Mouse (Mus musculus) megakaryocyte progenitor cell, adult 5-6 weeks (primary cell): ENCODE measurements around the gene Bicra. TPM values are rescaled to one million over a fixed set of nuclear protein-coding genes. Genes with fewer than 3 reads are reported as not detected.
A peak's percentile ranks its signal among the peaks of the same experiment; 100 is the strongest.

Experiments used
- ATAC-seq: replicated peaks from 2 replicates; pipeline ENCODE4 v1.8.0; 2016; ENCODE audit warnings: mild to moderate bottlenecking, moderate TSS enrichment, inconsistent platforms; ENCODE audit not compliant: poor library complexity
- total RNA-seq, 2 experiments: library from RNA; stranded (forward) in 1 of 2; stranded (reverse) in 1 of 2; fragments of 157-497, 149-512 nt in 1 of 2; fragments of 200-1000 nt in 1 of 2; gene quantifications; 2 replicates each; pipeline versions ENCODE4 v1.2.3 to v1.2.4; 2015 to 2017

The Bicra gene
- total RNA-seq, 2 experiments from 2014 or later = 3.4 to 14.9 TPM

DNA sequence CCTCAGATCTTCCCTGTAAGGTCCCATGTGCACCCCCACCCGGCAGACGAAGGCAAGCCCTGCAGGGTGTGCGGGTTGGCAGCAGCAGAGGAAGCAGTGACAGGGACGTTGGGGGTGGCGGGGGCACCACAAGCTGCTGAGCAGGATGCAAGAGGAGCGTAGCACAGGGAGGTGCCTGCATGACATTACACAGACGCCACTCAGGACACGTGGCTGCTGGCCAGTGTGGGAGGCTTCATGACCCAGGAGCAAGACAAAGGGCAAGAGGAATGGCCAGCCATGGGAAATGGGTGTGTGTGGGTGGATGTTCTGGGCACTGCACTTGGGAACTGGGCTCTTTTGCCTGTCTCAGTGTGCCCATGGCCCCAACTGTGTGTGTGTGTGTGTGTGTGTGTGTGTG lies 67.5 kb downstream of the Bicra start:
- ATAC-seq = no peak

DNA sequence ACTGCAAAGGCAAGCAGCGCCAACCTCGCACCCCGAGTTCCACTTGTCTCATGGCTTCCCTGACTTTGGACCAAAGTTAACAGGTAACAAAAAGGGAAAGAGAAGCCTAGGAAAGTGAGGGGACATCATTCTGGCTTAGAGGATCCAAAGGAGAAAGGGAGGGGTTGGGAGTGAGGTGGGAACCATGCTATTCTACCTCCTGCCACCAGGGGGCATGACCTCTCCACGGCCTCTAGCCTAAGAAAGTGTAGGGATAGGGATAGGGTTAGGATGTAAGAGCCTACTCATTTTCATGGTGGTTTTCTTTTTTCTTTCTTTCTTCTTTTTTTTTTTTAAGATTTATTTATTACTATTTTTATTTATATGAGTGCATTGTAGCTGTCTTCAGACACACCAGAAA lies 71.8 kb downstream of the Bicra start:
- peak; percentile 82 for ATAC-seq

DNA sequence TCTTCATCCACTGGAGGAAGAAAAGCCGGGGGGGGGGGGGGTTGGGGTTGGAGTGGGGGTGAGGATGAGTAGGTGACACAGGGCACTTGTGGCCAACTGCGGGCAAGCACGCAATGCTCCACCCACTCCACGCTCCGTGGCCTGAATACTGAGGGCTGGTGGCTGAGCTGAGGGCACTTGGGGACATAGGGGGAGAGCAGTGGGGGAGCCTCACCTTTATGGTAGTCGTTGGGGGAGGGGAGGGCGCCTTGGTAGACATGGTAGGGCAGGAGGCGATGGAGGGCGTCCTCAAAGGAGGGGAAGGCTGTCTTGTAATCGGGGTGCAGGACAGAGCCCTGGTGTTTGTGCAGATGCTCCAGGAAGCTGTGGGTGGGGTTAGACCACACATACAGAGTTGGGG lies 72.3 kb downstream of the Bicra start:
- ATAC-seq = no peak

DNA sequence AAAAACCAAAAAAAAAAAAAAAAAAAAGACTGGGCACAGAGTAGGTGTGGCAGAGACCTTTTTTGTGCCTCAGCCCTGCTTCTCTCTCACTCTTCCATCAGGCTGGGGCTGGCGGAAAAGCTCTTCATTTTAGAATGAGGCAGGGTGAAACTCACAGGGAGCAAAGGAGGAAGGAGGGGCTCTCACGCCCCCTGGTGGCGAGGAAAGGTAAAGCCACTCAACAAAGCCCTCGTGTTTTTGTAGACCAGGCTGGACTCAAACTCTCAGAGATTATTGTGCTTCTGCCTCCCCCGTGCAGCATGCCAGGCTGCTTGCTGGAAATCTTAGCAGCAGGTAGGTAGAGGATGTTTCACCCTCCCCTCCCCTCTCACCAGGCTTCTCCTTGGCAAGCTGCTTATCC lies 73.0 kb downstream of the Bicra start:
- peak; percentile 67 for ATAC-seq

DNA sequence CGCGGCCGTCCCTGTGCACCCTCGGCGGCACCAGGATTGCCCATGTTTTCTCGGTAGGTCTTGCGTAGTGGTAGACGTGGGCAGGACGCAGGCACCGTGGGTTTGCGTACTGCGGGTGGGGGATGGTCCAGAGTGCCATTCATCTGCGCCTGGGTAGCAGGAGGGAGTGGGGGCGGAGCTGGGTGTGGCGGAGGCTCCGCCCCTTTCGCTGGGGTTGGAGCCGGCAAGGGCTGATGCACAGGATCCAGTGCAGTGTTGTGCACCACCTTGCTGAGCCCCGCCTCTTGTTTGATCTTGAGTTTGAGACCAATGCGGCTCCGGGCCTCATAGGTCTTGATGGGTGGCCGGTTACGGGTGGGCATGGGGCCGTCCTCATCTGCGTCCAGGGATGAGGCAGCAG lies 75.5 kb downstream of the Bicra start:
- ATAC-seq = no peak

DNA sequence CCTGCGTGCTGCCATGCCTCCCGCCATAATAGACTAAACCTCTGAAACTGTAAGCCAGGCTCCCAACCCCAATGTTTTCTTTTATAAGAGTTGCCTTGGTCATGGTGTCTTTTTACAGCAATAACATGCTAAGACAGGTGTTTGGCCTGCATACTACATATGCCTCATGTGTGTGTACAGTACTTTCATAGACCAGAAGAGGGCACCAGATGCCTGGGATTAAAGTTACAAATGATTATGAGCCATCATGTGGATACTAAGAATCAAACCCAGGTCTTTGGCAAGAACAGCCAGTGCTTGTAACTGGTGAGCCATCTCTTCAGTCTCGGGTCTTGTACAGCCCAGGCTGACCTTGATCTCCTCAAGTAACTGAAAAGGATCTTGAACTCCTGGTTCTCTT lies 78.0 kb downstream of the Bicra start:
- peak; percentile 27; the same call in 1 of the 2 replicates for ATAC-seq

DNA sequence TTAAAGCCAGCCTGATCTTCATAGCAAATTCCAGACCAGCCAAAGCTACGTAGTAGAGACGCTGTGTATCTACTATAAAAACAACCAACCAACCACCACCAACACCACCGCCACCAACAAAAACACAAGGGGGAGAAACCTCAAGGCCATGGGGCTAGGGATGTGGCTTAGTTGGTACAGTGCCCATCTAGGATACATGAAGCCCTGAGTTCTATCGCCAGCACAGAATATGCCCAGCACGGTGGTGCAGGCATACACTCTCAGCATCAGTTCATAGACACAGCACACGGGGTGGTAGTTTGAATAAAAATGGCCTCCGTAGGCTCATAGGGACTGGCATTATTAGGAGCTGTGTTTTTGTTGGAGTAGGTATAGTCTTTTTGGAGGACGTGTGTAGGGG lies 79.4 kb downstream of the Bicra start:
- no peak for ATAC-seq

DNA sequence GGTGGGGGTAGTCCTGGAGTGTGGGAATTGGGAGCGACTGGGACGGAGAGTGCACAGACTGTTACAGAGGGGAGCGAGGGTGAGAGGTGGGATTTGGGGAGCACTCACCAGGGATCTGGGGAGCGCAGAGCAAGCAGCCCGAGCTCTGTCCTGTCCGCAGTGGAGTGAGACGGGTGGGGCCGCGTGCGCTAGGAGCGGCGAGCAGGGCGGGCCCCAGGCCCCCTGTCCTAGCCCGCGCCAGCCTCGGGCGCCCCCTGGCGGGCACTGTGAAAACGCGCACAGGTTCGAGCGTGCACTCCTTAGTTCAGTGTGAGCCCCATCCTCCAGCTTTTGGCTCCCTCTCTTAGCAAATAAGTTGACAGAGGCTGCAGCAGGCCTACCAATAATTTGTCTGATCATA lies 80.4 kb downstream of the Bicra start, which contains the start of gene Ehd2:
Gene Ehd2 (minus strand): TSS at position 256 of the 400 bp plus-strand sequence.
- ATAC-seq = peak; percentile 86

DNA sequence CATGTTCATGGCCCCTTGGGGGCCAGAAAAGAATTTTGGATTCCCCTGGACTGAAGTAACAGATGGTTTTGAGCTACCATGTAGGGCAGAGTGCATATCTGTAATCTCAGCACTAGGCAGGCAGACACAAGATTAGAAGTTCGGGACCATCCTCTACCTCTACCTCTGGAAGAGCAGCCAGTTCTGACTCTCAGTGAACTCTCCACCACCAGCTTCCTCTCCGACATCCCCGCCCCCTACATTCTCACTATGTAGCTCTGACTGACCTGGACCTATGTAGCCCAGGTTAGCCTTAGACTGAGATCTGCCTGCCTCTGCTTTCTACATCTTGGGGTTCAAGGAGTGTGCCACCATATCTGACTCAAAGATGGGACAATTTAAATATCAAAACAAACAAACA lies 81.2 kb downstream of the Bicra start:
- no peak for ATAC-seq

DNA sequence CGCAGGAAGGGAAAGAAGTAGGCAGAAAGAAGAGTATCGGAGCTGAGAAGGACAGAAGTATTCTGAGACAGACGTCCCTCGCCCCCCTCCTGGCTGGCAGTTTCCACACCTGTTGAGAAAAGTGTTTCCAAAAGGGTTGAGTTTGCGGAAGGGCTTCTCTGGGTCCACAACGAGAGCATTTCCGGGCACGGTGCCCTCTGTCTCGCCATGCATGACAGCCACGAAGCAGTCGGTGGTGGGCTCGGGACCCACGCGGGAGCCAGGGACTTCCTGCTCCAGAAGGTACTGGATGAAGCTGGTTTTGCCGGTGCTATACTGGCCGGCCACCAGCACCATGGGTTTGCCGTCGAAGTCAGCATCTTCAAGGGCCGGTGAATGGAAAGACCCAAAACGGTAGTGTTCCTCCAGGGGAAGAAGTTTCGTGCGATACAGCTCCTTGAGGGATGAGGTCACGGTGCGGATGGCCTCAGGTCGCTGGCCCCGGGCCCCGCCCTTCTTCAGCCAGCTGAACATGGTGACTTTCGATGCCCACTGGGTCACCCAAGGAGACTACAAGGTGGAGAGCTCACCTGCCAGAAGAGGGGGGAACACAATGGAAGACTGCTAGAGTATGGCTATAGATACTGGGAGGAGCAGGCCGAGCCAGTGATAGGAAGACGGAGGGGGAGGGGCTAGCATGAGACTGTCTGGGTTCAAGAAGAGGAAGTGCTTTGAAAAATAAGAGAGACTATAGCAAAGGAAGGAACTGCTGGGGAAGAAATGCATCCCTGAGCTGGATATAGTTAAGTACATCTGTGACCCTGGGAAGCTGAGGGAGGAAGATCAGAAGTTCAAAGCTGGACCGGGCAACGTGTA lies 83.7 kb downstream of the Bicra start:
- ATAC-seq = no peak

DNA sequence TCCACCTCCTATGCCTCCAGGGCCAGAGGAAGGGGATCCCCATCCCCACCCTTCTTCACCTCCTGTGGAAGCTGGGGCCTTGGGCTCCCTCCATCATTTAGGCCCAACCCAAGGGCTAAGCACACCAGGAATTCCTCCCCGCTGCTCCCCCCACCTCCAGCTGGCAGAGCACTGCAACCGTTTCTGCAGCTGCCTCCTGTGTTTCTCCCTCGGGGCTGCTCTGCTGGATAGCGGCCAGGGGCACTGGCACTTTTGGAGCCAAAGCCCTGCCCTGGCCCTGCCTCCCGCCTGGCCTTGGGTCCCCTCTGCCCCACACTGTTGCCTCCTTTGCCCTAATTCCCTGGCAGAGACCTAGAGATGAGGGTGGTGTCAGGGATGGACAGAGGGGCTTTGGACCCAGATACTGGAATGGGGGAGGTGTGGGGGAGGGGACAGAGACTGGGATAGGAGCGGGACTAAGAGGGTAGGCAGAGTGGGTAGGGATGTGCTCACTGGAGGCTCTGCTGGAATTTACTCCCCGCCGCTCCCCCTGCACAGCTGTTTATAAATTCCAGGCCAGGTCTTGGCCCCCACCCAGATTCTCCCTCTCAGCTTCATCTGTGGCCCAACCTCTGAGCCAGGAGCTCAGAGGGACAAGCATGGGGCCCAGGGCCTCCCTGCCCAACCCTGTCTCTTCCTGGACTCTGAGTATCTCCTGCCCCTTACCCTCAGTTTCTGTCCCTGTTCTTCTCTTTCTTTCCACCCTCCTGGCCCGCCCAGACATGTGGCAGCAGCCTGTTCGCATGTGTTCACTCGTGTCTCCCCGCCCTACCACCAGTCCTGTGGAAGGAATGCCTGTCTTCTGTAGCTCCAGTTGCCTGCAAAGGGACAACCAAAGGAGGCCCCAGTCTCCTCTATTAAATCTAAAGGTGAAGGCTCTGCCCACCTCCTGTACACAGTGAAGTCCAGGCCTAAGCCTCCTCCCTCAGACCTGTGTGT lies 85.1 kb downstream of the Bicra start:
- peak; percentile 51; the same call in 1 of the 2 replicates for ATAC-seq

DNA sequence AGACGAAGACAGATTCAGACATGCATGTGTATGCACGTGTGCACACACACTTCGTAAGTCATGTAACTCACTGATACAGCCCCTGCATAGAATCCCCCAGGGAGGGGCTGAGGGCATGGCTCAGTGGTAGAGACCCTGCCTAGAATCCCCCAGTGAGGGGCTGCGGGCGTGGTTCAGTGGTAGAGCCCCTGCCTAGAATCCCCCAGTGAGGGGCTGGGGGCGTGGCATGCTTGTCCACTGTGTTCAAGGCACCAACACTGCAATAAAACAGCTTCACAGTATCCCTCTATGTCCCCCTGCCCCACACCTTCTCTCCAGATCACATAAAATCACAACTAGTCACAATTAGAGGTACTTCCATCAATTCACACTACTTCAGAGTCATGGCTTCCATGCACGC lies 85.9 kb downstream of the Bicra start:
- no peak for ATAC-seq

DNA sequence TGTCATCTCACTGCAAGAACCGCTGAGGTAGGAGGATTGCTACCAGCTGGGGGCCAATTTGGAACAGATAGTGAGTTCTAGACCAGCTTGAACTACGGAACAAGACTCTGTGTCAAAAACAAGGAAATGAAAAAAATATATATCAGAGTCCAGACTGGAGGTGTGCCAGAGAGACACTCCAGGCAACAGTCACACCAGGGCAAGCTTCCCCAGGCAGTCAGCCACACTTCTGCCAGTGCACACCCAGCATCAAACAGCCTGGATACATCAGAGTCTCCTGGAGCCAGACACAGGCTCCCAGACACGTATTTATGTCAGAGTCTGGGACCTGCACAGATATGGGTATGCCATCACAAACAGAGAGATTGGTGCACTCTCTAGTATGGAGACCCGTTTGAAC lies 86.5 kb downstream of the Bicra start:
- ATAC-seq = no peak

DNA sequence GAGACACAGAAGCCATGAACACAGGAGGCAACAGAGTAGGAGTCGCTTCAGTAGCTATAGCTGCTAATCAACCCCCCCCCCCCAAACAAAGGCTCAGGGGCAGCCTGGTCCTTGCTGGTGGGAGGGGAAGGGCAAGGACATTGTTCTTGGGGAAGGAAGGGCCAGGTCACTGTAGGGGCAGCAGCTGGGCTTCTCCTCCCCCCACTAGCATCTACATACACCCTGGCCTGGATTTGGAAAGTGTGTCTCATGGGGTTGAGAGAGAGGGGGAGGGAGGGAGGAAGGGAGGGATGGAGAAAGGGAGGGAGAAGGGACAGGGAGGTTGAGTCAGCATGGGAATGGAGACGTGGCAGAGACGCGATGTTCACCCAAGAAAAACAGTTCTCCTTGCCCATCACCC lies 87.0 kb downstream of the Bicra start:
- no peak for ATAC-seq

DNA sequence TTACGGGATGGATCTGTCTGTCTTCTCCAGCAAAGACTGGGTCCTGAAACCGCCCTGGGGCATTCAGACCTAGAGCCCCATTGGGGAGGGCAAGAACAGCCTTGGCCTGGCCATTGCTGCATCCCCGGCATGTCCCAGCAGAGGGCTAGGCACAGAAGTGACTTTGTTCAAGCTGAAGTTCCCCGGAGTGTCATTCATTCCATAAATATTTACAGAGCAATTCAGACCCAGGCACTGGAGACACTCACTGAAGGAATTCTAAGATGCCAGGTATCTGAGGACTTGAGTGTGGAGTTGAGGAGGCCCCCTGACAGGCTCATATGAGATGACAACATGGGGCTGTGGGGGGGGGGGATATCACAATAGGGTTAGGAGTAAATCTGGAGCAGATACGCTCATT lies 91.6 kb downstream of the Bicra start:
- no peak for ATAC-seq

DNA sequence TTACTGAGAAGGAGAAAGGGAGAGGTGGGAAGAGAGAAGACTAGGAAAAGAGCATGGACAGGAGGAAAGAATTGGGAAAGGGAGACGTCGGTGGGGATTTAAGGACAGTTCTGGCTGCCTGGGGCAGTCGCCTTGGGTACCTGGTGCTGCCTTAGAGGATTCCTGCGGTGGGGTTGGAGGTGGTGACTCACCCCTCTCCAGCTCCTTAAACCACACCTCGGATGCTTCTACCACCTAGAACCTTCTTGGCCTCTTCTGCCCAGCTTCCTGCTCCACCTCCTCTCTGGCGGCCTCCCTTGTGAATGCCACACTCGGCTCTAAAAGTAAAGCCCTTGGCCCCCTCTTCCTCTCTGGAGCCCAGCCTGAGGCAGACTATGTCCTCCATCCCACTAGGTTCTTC lies 92.2 kb downstream of the Bicra start:
- no peak for ATAC-seq

DNA sequence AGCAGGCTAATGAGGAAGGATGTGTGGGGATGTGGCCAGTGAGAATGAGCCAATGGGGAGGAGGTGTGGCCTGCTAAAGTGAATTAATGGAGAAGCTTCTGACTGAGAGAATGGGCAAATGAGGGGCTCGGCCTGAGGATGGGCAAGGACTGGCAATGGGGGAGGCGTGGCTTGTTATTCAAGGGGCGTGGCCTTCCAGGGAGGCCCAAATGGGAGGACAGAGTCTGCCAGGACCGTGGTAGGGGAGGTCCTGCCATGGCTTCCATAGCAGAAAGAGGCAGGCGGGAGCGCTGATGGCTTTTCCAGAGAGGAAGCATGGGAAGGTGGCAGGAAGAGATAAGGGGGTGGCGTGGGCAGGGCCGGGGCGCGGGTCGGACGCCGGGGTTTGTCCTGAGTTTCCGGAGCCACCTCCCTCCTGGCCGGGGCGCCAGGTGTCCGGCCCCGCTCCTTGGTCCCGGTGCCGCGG lies 92.7 kb downstream of the Bicra start:
- peak; percentile 42 for ATAC-seq

DNA sequence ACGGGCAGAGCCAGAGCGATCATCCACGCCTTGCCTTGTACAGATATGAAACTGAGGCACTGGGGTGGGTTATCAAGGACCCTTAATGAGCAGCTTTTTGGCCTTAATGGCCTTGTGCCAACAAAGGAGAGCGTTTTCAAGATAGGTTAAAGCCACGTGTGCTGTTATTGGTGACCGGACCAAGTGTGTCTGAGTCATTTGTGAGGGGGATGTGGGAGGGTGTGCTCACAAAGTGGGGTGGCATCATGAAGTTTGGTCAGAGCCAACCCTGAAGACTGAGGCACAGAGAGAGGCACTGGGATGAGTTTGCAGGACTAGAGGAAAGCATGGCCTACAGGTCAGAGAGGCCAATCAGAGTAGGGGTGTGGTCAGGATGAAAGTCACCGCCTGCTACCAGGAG lies 93.3 kb downstream of the Bicra start:
- peak; percentile 9 for ATAC-seq

DNA sequence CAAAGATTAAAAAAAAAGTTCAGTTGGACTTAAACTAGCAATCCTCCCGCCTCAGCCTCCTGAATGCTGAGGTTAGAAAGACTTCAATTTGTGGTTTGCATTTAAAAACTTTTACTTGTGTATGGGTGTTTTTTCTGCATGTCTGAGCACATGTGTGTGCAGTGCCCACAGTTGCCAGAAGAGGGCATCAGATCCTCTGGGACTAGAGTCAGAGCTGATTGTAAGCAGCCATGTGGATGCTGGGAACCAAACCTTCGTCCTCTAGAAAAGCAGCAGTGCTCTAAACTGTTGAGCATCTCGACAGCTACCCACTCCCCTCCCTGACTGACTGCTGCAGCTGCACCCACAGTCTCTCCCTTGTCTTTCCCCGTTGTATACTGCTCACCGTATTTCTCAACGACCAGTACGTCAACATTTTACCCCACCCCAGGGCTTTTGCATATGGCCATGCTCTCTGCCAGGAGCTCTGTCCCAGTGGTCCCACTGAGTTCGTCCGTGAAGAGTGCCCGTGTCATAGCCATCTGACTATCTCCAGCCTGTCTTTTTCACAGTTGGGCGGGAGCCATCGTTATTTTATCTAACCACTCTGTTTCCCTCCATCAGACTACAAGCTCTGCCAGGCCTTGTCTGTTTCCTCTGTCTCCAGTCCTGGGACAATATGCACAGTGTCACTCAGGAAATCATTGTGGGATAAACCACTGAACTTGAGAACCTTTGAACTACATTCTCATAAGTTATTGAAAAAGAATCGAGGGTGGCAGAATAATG lies 94.2 kb downstream of the Bicra start:
- peak; percentile 17 for ATAC-seq

DNA sequence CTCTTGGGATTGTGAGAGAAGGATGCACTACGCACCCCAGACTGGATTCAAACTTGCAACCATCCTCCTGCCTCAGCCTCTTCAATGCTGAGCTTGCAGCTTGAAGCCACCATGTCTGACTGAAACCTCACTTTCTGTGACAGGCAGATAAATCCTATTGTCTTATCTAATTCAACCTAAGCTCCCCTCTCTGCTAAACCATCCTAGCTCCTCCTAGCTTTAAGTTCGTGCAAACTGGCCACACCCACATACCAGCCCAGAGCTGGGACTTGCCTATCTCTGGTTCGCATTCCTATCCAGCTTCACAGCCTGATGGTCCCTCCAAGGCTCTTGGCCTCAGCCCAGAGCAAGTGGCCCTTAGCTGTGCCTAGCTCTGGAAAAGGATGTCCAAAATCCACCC lies 95.3 kb downstream of the Bicra start:
- ATAC-seq = peak; percentile 52

DNA sequence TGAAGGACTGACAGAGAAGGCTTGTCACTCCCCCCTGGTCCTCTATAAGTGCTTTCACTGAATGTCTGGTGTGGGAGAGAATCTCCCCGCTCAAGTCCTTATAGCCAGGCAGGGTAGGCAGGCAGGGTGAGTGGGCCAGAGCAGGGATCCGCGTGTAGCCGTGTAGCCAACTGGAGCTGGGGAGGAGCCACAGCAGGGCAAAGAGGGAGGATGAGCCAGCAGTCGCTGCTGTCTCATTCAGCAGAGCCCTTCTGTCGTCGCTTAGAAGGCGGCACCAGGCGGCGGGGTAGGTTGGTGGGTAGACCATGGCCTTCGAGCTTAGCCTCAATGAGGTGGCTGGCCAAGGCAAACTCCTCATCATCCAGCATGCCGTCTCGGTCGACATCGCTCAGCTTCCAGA lies 97.7 kb downstream of the Bicra start:
- no peak for ATAC-seq
